Mouse (Mus musculus): ENCODE measurements around the gene Siglec1.

Siglec1 gene

DNA sequence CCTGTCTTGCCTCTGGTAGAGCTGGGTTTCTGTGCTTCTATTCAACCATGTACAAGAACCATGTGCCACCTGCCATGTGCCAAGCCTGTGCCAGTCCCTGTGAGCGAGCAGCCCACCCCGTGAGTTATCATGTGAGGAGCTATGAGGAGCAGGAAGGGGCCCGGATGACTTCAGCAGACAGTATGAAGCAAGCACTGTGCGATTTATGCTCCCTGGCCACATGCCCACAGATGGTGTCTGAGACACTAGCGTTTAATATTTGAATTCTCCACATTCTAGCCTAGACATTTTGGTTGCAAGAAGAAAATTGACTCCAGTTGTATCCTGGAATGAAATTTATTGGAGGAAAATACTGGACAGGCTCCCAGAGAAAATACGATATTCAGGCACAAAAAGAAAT lies 19.1 kb downstream of the Siglec1 start:
- Histone ChIP-seq H3K27me3 (ENCODE audit: control insufficient read depth, insufficient read depth, low read length, poor library complexity, severe bottlenecking) (no peaks in the 10 kb centered on the region), H3K36me3 (ENCODE audit: control insufficient read depth, insufficient read depth, low read length, poor library complexity, severe bottlenecking) (no peaks in the 10 kb centered on the region)
- DNase-seq (ENCODE audit: low read depth, low spot score) = no peak

DNA sequence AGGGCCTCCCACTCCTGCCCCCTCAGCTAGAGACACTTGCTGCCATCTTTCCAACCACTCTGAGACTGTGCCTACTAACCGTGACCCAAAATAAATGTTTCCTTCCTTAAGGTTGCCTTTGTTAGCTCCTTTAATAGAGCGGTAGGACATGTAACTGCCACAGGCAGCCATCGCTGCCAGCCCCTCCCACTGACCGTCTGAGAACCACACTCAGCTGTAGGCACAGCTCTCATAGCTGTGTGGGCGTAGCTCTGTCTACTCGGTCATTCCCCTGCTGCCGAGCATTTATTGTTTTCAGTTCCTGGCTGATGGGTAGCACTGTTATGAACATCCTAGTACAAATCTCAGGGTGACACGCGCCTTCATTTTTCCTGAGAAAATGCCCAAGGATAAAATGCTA lies 20.2 kb downstream of the Siglec1 start:
- DNase-seq (ENCODE audit: low read depth, low spot score) = no peak
- Histone ChIP-seq H3K36me3 (ENCODE audit: control insufficient read depth, insufficient read depth, low read length, poor library complexity, severe bottlenecking) (no peaks in the 10 kb centered on the region), H3K27me3 (ENCODE audit: control insufficient read depth, insufficient read depth, low read length, poor library complexity, severe bottlenecking) (no peaks in the 10 kb centered on the region)

DNA sequence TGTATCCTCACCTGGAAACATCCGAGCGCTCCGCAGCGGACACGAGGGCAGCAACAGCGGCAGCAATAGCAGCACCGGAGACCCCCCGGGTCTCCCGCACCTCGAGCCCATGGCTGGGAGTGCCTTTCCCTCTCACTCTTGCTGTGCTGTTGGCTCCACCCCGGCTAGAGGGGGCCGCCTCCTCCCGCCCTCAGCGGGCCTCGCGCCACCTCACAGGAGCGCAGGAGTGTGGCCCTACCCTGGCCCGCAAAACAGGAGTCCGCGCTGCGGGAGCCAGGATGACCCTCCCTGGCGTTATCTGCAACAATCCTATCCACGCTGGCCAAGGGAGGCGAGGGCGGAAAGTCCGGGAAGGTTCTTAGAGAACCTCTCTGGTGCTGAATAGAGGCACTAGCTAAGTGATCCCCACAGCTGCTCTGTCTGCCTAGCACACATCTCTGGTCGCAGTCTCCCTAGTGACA lies 23.1 kb downstream of the Siglec1 start, which contains the start of gene Adam33:
Gene Adam33 (minus strand): TSS at position 411 of the 461 bp plus-strand sequence.
- Histone ChIP-seq H3K27me3 (ENCODE audit: control insufficient read depth, insufficient read depth, low read length, poor library complexity, severe bottlenecking) (no peaks in the 10 kb centered on the region), H3K36me3 (ENCODE audit: control insufficient read depth, insufficient read depth, low read length, poor library complexity, severe bottlenecking) (no peaks in the 10 kb centered on the region)
- no peak for DNase-seq (ENCODE audit: low read depth, low spot score)

DNA sequence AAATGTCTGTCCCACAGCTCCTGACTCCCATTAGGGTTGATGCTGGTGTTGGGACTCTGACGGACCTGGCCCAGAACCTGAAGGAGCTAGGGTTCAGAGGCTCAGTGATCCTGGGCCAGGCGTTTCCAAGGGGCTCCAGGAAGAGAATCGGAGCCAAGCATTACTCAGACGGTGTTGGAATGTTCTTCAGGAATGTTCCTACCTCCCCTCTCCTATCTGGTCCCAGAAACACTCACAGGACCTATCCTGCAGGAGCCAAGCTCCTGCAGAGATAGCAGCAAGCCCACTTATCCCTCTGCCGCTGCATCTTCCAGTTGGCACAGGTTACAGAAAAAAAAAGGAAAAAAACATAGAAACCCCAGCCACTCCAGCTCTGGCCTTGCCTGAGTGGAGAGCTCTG lies 25.0 kb downstream of the Siglec1 start:
- Histone ChIP-seq H3K27me3 (ENCODE audit: control insufficient read depth, insufficient read depth, low read length, poor library complexity, severe bottlenecking) (no peaks in the 10 kb centered on the region), H3K36me3 (ENCODE audit: control insufficient read depth, insufficient read depth, low read length, poor library complexity, severe bottlenecking) (no peaks in the 10 kb centered on the region)
- DNase-seq (ENCODE audit: low read depth, low spot score) = no peak

DNA sequence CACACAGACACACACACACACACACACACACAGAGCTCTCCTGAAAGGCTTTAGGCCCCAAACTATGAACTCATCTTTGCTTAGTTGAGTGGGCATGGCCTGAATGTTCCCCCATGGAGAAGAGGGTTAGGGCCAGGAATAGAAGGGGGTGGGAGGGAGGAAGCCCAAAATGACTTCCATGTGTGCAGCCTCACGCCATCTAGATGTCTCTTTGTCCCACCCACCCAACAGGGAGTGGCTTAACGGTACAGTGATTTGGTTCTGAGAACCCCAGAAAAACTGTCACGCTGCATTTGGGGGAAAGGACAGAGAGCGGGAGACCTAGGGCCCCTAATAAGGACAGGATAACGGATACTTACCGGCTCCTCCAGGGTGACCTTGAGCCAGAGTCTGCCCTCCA lies 25.8 kb downstream of the Siglec1 start:
- H3K27me3 ChIP-seq (ENCODE audit: control insufficient read depth, insufficient read depth, low read length, poor library complexity, severe bottlenecking) = no peaks in the 10 kb centered on the region
- no peak for DNase-seq (ENCODE audit: low read depth, low spot score)
- H3K36me3 ChIP-seq (ENCODE audit: control insufficient read depth, insufficient read depth, low read length, poor library complexity, severe bottlenecking) = no peaks in the 10 kb centered on the region

DNA sequence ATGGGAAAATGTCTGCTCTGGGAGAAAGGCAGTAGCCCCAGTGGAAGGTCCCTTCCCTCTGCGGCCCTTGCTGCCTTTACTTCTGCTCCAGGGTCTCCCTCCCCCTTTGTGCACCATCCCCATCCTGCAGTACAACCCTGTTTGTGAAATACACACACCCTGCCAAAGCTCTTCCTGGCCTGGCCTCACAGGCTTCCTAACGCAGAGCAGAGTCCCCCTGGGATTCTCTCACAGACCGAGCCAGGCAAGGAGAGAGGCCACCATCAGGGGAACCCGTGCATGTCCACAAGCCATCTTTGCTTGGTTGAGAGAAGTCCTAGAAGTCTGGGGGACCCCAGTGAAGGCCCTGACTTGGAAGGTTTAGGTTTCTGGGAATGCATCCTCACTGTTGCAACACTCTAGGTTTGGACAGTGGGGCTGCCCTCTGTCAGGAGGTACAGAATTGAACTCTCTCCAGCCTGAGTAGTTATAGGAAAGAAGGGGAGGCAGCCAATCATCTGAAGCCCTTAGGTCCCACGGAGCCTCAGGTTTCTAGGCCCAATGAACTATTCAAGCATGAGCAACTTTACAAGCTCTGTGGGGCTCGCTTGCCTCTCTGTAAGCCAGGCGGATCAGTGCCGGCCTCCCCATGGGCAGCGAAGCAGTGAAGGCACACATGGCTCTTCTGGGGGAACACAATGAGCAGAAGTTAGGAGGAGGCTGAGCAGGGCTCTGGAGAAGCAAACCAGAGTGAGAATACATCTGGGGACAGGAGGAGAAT lies 26.6 kb downstream of the Siglec1 start:
- no peak for DNase-seq (ENCODE audit: low read depth, low spot score)
- no peaks in the 10 kb centered on the region for H3K27me3 ChIP-seq (ENCODE audit: control insufficient read depth, insufficient read depth, low read length, poor library complexity, severe bottlenecking)
- no peaks in the 10 kb centered on the region for H3K36me3 ChIP-seq (ENCODE audit: control insufficient read depth, insufficient read depth, low read length, poor library complexity, severe bottlenecking)

DNA sequence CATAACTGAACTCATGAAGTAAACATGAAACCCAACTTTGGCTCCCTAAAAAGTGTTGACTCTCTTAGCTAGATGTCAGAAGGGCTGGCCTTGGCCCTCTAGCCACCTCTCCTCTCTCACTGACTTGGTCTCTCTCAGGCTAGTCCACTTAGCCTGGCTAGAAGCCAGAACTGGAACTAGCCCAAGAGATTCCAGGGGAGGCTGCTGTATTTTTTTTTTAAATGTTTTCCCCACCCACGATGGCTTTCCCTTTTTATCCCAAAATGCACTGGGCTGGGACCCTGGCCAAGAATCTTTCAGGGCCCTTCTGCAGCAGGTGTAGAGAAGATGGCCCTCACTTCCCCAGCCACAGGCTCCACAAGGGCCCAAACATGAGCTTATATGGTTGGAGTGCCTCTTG lies 27.2 kb downstream of the Siglec1 start:
- Histone ChIP-seq H3K36me3 (ENCODE audit: control insufficient read depth, insufficient read depth, low read length, poor library complexity, severe bottlenecking) (no peaks in the 10 kb centered on the region), H3K27me3 (ENCODE audit: control insufficient read depth, insufficient read depth, low read length, poor library complexity, severe bottlenecking) (no peaks in the 10 kb centered on the region)
- DNase-seq (ENCODE audit: low read depth, low spot score) = no peak

DNA sequence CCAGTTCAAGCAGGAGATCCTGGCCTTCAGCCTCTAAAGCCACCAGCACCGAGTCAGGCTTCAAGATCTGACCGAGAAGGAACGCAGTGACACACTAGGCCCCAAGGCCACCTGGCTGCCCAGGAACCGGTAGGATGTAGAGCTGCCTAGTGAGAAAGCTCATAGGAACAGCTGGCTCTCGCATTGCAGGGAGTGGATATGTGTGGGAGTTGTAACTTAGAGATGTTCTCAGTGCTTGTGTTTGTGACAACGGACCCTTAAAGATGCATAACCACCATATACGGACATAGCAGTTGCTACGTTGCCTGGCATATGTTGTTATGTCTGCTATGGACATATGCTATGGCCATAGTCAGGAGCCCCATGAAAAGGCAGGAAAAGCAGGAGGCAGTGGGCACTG lies 27.9 kb downstream of the Siglec1 start:
- DNase-seq (ENCODE audit: low read depth, low spot score) = no peak
- H3K27me3 ChIP-seq (ENCODE audit: control insufficient read depth, insufficient read depth, low read length, poor library complexity, severe bottlenecking) = no peaks in the 10 kb centered on the region
- no peaks in the 10 kb centered on the region for H3K36me3 ChIP-seq (ENCODE audit: control insufficient read depth, insufficient read depth, low read length, poor library complexity, severe bottlenecking)

DNA sequence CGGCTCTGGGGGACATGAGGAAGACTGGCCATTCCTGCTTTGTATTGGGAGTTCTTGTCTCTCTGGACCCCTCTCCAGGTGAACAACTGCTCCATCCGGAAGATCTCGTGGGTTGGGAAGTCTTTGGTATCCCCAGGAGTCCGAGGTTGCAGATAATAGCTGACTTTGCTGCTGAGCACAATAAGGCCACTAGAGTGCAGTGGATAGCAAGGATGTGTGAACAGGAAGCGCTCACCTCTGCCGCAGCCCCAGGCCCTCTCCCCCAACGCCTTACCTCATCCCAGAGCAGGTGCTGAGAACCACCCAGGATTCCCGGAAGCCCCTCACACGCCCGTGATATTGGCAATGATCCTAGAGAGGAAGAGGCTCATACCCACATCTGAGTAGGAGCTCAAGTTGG lies 30.4 kb downstream of the Siglec1 start:
- DNase-seq (ENCODE audit: low read depth, low spot score) = peak; percentile 32
- H3K36me3 ChIP-seq (ENCODE audit: control insufficient read depth, insufficient read depth, low read length, poor library complexity, severe bottlenecking) = no peaks in the 10 kb centered on the region

DNA sequence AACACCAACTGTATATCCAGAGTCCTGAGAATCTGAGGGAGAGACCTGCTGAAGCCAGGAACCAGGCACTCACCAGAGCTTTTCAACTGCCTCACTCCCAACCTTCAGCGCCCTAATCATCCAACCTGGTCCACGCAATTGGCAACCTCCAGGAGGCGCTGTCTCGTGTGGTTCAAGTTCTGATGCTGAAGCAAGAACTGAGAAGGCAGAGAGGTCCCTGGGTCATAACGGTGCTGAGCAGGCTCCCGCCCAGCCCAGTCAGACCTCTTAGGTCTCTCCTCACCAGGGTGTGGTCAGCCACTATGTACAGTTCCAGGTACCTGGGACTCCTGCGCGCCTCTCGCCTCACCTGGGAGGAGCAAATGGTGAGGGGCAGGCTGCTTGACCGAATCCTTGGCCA lies 30.9 kb downstream of the Siglec1 start:
- H3K27me3 ChIP-seq (ENCODE audit: control insufficient read depth, insufficient read depth, low read length, poor library complexity, severe bottlenecking) = no peaks in the 10 kb centered on the region
- peak; percentile 59 for DNase-seq (ENCODE audit: low read depth, low spot score)
- no peaks in the 10 kb centered on the region for H3K36me3 ChIP-seq (ENCODE audit: control insufficient read depth, insufficient read depth, low read length, poor library complexity, severe bottlenecking)

More for the DNA sequence above, 30.4 kb downstream of the Siglec1 start:
- no peaks in the 10 kb centered on the region for H3K27me3 ChIP-seq (ENCODE audit: control insufficient read depth, insufficient read depth, low read length, poor library complexity, severe bottlenecking)

DNA sequence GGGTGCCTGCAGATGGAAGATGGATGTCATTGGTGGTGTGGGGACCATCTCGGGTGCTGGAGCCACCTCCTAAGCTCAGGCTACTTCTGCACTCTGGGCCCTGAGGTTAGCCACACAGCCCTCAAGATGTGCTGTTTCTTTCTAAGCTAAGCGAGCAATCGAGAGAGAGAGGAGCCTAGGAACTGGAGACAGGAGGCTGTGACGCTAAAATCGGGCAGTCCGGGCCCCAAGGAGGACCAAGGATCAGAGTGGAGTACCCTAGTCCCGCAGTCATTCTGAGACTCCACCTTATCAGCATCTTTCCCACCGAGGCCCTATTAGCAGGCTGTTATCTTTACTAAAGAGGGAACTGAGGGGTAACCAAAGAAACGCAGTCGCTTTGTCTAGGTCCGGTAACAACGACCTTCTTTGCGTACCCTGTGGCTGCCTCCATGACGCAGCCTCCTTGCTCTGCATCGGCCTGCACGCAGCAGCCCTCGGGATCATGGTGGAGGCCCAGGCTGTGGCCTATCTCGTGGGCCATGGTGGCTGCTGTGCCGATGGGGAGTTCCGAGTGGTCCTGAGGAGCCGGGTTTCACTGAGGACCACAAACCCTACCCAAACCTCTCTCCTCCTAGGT lies 31.8 kb downstream of the Siglec1 start:
- no peaks in the 10 kb centered on the region for H3K36me3 ChIP-seq (ENCODE audit: control insufficient read depth, insufficient read depth, low read length, poor library complexity, severe bottlenecking)
- no peak for DNase-seq (ENCODE audit: low read depth, low spot score)
- no peaks in the 10 kb centered on the region for H3K27me3 ChIP-seq (ENCODE audit: control insufficient read depth, insufficient read depth, low read length, poor library complexity, severe bottlenecking)

DNA sequence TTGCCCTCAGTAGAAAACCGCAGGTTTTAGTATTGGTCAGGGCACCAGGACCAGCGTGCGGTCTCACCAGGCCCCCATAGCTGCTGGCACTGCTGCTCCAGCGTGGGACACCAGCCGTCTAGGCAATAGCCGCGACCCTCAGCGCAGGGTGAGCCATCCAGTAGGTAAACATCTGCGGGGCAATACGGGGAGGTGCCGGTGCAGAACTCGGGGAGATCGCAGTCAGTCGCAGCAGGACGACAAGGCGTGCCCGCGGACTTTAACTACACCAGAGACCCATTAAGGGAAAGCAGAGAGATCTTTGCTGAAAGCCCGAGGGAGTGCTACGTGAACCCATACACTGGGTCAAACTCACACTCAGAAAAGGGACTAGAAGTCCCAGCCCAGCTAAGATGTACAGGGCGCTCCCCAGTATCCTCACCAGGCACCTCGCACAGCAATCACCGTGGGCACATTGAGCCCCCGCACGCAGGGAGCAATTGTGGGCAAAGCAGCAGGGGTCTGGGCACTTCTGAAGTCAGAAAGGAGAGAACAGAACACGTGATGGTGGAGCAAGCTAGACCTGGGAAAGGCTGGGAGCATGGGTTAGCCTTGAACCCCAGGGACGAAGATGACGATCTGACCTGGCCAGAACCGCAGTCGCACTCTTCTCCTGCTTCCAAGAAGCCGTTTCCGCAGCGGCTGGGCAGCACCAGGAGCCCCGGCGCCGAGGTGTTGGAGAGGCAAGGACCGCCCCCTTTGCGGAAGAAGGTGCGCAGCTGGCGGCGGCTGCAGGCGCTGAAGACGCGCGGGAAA lies 32.5 kb downstream of the Siglec1 start:
- no peak for DNase-seq (ENCODE audit: low read depth, low spot score)
- Histone ChIP-seq H3K36me3 (ENCODE audit: control insufficient read depth, insufficient read depth, low read length, poor library complexity, severe bottlenecking) (no peaks in the 10 kb centered on the region), H3K27me3 (ENCODE audit: control insufficient read depth, insufficient read depth, low read length, poor library complexity, severe bottlenecking) (no peaks in the 10 kb centered on the region)

DNA sequence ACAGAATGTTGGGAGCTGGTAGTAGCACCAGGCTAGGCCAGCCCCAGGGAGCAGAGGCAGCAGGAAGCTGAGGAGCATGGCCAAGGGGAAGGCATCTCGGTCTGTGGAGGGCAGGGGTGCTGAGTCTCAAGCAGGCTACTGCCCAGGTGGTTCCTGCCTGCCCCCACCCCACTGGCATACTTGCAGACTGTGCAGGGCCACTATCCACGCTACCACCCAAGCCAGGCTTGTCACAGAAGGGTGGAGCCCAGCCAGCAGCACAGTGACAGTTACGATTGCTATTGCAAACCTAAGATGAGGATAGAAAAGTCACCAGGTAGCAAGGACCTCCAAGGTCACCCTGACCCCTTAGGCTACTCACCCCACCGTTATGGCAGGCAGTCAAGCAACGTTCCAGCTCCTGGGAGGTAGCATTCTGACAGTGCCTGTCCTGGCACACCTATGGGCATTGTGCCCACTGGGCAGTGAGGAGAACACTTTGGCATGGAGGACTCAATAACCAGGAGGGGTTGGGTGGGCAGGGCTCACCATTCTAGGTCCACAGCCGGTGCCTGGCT lies 33.6 kb downstream of the Siglec1 start:
- no peak for DNase-seq (ENCODE audit: low read depth, low spot score)
- Histone ChIP-seq H3K27me3 (ENCODE audit: control insufficient read depth, insufficient read depth, low read length, poor library complexity, severe bottlenecking) (no peaks in the 10 kb centered on the region), H3K36me3 (ENCODE audit: control insufficient read depth, insufficient read depth, low read length, poor library complexity, severe bottlenecking) (no peaks in the 10 kb centered on the region)

DNA sequence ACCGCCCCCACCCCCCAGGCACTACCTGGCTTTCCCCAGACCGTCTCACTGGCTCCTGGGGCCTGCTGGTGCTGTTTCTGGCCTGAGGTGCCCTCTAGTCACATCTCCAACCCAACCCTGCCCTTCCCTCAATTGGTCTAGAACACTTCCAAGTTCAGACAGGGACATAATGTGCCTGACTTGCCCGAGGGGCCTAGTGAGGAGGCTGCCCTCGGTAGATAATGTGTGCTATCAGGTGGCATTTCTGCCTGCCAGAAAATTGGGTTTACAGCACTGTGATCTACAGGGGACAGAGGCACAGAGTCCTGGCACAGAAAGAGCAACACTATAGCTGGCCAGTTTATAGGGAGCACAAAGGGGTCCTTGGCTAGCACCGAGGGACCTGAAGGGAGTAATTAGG lies 34.5 kb downstream of the Siglec1 start:
- H3K27me3 ChIP-seq (ENCODE audit: control insufficient read depth, insufficient read depth, low read length, poor library complexity, severe bottlenecking) = no peaks in the 10 kb centered on the region
- DNase-seq (ENCODE audit: low read depth, low spot score) = no peak
- H3K36me3 ChIP-seq (ENCODE audit: control insufficient read depth, insufficient read depth, low read length, poor library complexity, severe bottlenecking) = no peaks in the 10 kb centered on the region

DNA sequence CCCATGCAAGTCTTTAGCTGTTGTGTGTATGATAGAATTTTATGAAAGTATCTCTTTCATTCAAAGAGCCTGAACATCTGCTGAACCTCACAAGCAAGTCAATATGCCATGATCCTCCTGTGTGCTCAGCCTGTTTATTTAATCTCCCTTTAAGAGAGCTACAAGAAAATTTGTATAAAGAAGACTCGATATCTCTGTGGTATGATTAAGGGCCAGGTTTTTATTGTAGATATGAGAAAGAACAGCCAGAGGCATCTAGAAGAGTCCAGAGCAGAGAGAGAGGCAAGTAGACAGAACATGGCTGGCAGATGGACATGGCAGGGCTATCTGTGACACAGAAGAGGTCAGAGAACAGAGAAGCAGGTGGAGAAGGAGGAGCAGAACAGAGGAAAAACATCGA lies 40.5 kb downstream of the Siglec1 start:
- Histone ChIP-seq H3K27me3 (ENCODE audit: control insufficient read depth, insufficient read depth, low read length, poor library complexity, severe bottlenecking) (no peaks in the 10 kb centered on the region), H3K36me3 (ENCODE audit: control insufficient read depth, insufficient read depth, low read length, poor library complexity, severe bottlenecking) (no peaks in the 10 kb centered on the region)
- no peak for DNase-seq (ENCODE audit: low read depth, low spot score)

All from splenic B cell, adult 2 months (primary cell).